Mouse (Mus musculus) heart, postnatal 25 days (tissue): ENCODE data around the gene Casp2. TPM values are rescaled to one million over a fixed set of nuclear protein-coding genes. Genes with fewer than 3 reads are reported as not detected.
A peak's percentile ranks its signal among the peaks of the same experiment; 100 is the strongest.

Source experiments
- DNase-seq: peaks from one replicate; pipeline ENCODE4 v3.0.0; 2022; ENCODE audit warnings: low spot score
- intact Hi-C: fragments of 180-260 bp; cut with DNase I; formaldehyde crosslinking; loops from one replicate; pipeline ENCODE4 v1.15.1; 2025
- total RNA-seq, 2 experiments: library from RNA; stranded (reverse); gene quantifications; 2 replicates each; pipeline ENCODE4 v1.2.3; 2021

Casp2 gene
- total RNA-seq, 2 experiments from 2014 or later: 10.5 to 11.7 TPM

- intact Hi-C loops: loop anchor here (5.0 to 10.0 kb wide), 3 partner anchors 57 to 1009 kb away; partner anchors contain the start of gene Fam131b
- no peak for DNase-seq
Measured at GRCm38 (mm10) chr6:42265391-42266330, 876 bp downstream of the Casp2 start.

- DNase-seq: no peak
- intact Hi-C loops: no loop called here
Measured at GRCm38 (mm10) chr6:42270817-42271216, 6.0 kb downstream of the Casp2 start.

- no peak for DNase-seq
Measured at GRCm38 (mm10) chr6:42276151-42276550, 11.4 kb downstream of the Casp2 start.

GRCm38 (mm10) chr6:42282865-42283528, 18.2 kb downstream of the Casp2 start:
- intact Hi-C loops: no loop called here
- DNase-seq: no peak

More at GRCm38 (mm10) chr6:42276151-42276550, 11.4 kb downstream of the Casp2 start:
- intact Hi-C loops: no loop called here

GRCm38 (mm10) chr6:42286448-42286847, 21.7 kb downstream of the Casp2 start, which contains the start of gene Clcn1:
TSS of gene Clcn1 (plus strand) at chr6:42286685.
- intact Hi-C loops: no loop called here
- DNase-seq: no peak

- DNase-seq: no peak
- intact Hi-C loops: no loop called here
Measured at GRCm38 (mm10) chr6:42287562-42287961, 22.8 kb downstream of the Casp2 start.

GRCm38 (mm10) chr6:42293327-42293726, 28.5 kb downstream of the Casp2 start:
- intact Hi-C loops: no loop called here
- no peak for DNase-seq

GRCm38 (mm10) chr6:42295549-42296094, 30.8 kb downstream of the Casp2 start:
- no peak for DNase-seq
- intact Hi-C loops: no loop called here

GRCm38 (mm10) chr6:42299362-42299761, 34.6 kb downstream of the Casp2 start:
- DNase-seq: no peak
- intact Hi-C loops: no loop called here

GRCm38 (mm10) chr6:42309816-42310378, 45.1 kb downstream of the Casp2 start:
- intact Hi-C loops: no loop called here
- no peak for DNase-seq

- intact Hi-C loops: no loop called here
Measured at GRCm38 (mm10) chr6:42310427-42311053, 45.8 kb downstream of the Casp2 start.

GRCm38 (mm10) chr6:42318293-42318692, 53.5 kb downstream of the Casp2 start:
- intact Hi-C loops: no loop called here
- DNase-seq: no peak

More at GRCm38 (mm10) chr6:42310427-42311053, 45.8 kb downstream of the Casp2 start:
- DNase-seq: no peak

- DNase-seq: no peak
- intact Hi-C loops: loop anchor here (5.0 to 10.0 kb wide), 2 partner anchors 56 to 559 kb away; no protein-coding TSS in a partner anchor
Measured at GRCm38 (mm10) chr6:42323371-42324066, 58.7 kb downstream of the Casp2 start.

GRCm38 (mm10) chr6:42324067-42324481, 59.3 kb downstream of the Casp2 start:
- intact Hi-C loops: loop anchor here (5.0 to 10.0 kb wide), 2 partner anchors 57 to 559 kb away; no protein-coding TSS in a partner anchor
- DNase-seq: no peak

- peak; percentile 23 for DNase-seq
Measured at GRCm38 (mm10) chr6:42324482-42325267, 59.9 kb downstream of the Casp2 start, which contains the start of gene Fam131b. TSS of gene Fam131b (minus strand) at chr6:42324643.

GRCm38 (mm10) chr6:42325268-42325609, 60.5 kb downstream of the Casp2 start:
- intact Hi-C loops: loop anchor here (5.0 to 10.0 kb wide), 2 partner anchors 98 to 560 kb away; no protein-coding TSS in a partner anchor
- peak; percentile 63 for DNase-seq

More at GRCm38 (mm10) chr6:42324482-42325267, 59.9 kb downstream of the Casp2 start, which contains the start of gene Fam131b:
- intact Hi-C loops: loop anchor here (5.0 to 10.0 kb wide), 3 partner anchors 57 to 560 kb away; no protein-coding TSS in a partner anchor

GRCm38 (mm10) chr6:42326509-42326908, 61.7 kb downstream of the Casp2 start:
- intact Hi-C loops: loop anchor here (5.0 to 10.0 kb wide), 2 partner anchors 99 to 562 kb away; no protein-coding TSS in a partner anchor

GRCm38 (mm10) chr6:42328757-42329156, 64.0 kb downstream of the Casp2 start:
- intact Hi-C loops: loop anchor here (5.0 to 10.0 kb wide), 2 partner anchors 101 to 564 kb away; no protein-coding TSS in a partner anchor
- DNase-seq: no peak

More at GRCm38 (mm10) chr6:42326509-42326908, 61.7 kb downstream of the Casp2 start:
- no peak for DNase-seq
